Mouse (Mus musculus): ENCODE data around the gene Depdc7. TPM values are rescaled to one million over a fixed set of nuclear protein-coding genes. Genes with fewer than 3 reads are reported as not detected.

Depdc7 gene
- polyA plus RNA-seq (2017; shearing (Covaris generic)) = not detected

DNA sequence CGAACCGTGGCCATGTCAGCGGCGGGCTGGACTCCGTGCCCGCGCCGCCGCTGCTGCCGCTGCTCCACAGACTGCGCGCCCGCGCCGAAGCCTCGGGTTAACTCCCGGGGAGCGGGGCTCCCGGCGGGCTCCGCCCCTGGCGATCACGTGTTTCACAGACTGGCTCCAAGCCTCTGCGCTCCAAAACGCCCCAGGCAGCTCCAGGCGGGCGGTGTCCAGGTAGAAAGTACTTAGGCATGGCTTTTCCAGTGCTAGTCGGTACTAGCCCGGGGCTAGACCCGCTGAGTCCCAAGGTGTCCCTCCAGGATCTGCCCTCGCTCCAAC, at the start of gene Depdc7:
Gene Depdc7 (minus strand): TSS at position 138 of the 324 bp plus-strand sequence.

DNA sequence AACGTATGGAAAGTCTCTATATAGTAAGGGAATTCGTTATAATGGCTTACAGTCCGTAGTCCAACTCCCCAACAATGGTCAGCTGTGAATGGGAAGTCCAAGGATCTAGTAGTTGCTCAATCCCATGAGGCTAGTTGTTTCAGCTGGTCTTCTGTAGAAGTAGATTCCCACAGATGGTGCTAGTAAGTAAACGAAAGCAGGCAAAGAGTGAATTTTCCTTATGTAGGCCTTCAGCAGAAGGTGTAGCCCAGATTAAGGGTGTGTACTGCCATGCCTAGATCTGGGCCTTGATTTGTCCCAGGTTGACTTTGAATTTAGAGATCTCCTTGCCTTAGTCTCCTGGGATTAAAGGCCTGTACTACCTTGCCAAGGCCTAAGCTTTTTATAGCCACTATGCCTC, 26.4 kb downstream of the Depdc7 start, which contains the start of gene Pin1rt1:
Gene Pin1rt1 (minus strand): TSS at position 101 of the 400 bp plus-strand sequence.

DNA sequence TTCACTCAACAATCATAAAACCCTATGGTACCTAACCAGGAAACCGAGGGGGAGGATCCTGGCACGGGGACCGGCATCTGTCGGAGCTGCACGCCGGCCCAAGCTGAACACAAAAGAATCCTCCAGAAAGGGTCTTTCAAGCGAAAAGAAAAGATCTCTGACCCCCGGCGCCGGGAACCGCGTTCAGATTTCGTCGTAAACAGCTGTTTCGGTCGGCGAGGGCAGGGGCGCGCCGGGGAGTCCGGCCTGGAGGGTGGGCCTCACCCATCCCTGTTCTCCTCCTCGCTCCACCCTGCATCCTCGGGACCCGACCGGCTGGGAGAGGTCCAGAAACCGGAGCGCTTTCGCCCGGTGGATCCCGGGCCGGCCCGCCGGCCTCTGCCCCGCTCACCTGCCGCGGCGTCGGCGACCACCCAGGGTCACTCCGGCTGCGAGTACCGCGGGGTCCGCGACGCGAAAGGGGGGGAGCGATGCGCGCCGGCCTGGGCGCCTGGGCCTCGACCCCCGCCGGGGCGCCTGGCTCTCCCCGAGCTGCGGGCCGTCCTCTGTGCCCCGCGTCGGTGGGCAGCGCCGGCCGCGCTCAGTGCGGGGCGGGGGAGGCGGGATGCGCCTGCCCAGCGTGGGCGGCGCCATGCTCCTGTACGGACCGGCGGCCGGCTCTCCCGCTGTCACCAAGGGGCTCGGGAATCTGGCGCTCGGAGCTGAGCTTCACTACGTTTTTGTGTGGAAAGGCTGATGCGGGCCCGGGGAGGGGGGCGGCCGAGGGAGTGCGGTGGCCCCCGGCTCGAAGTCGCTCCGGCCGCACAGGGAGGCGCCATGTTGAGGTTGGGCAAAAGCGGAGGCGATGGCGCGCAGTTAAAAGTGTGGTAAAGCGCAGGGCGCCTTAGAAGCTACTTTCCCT, 30.8 kb downstream of the Depdc7 start, which contains the start of gene Tcp11l1:
Gene Tcp11l1 (minus strand): TSS at position 585 of the 901 bp plus-strand sequence.

Other genes with a start within 250 kb of the Depdc7 start
- 10.4 TPM for gene Hipk3, start 248.4 kb downstream of the Depdc7 start, polyA plus RNA-seq (2017; shearing (Covaris generic))
- gene Cstf3, start 152.4 kb downstream of the Depdc7 start, polyA plus RNA-seq (2017; shearing (Covaris generic)) = 80.2 TPM
- gene Tcp11l1, start 30.7 kb downstream of the Depdc7 start, polyA plus RNA-seq (2017; shearing (Covaris generic)) = not detected
- not detected for gene Pin1rt1, start 26.5 kb downstream of the Depdc7 start, polyA plus RNA-seq (2017; shearing (Covaris generic))
- gene Qser1, start 73.9 kb upstream of the Depdc7 start, polyA plus RNA-seq (2017; shearing (Covaris generic)) = 0.89 TPM
- 3.1 TPM for gene Prrg4, start 107.0 kb upstream of the Depdc7 start, polyA plus RNA-seq (2017; shearing (Covaris generic))
- 3.2 TPM for gene Ccdc73, start 124.9 kb upstream of the Depdc7 start, polyA plus RNA-seq (2017; shearing (Covaris generic))

Data from activated CD4-positive, CD25-positive, alpha-beta regulatory T cell, adult 9 weeks (primary cell).